Mouse (Mus musculus): ENCODE results near the gene Sema6b.

DNA sequence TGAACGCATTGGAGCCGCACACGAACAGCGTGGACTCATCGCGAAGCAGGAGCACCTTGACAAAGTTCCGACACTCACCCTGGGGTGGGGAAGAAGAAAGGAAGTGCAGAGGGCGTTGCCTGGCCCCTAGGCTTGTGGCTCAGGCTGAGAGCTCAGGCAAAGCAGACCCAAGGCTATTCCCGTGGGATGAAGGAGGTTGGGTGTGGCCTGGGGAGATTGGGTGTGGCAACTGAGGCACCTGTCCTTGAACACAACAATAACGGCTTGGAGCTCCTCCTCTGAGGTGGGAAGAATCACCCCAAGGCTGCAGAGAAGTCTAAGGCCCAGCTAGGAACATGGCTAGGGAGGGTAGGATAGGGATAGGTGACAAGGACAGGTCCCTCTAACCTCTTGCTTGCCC lies 9.0 kb downstream of the Sema6b start:
- TF ChIP-seq CTCF (IDR thresholded peaks at IDR 0.05) (no peak), POLR2A (IDR thresholded peaks at IDR 0.05; ENCODE audit: insufficient read depth, low read depth, low read length) (no peak), EP300 (IDR thresholded peaks at IDR 0.05; ENCODE audit: insufficient read depth, low read depth, low read length) (no peak)

All from heart, adult 2 months (tissue).